Mouse (Mus musculus): ENCODE measurements around the gene Calm1. TPM values are rescaled to one million over a fixed set of nuclear protein-coding genes. Genes with fewer than 3 reads are reported as not detected.
A peak's percentile ranks its signal among the peaks of the same experiment; 100 is the strongest.
"Not testable (repeated sequence)": the region's sequence is repeated elsewhere in the genome, so short reads cannot be mapped to it uniquely, and the experiment has no call there.

Calm1 gene
- polyA plus RNA-seq, 1 experiment from 2014 or later = 699 TPM

- Histone ChIP-seq H3K4me1 (replicated peaks) (no peaks in the 10 kb centered on the region), H3K9me3 (replicated peaks) (no peaks in the 10 kb centered on the region), H3K4me2 (no peak overlapping the region), H3K9ac (no peak overlapping the region), H3K27me3 (no peaks in the 10 kb centered on the region), H3K36me3 (no peaks in the 10 kb centered on the region), H3K4me3 (replicated peaks) (no peak overlapping the region), H3K27ac (no peak overlapping the region)
- WGBS (ENCODE audit: insufficient replicate concordance) = 58% methylated on average over 6 of the region's 6 CpGs
- no peak for DNase-seq
- no peak for ATAC-seq (ENCODE audit: low read depth)
These were observed 20.3 kb upstream of the Calm1 start for GRCm38 (mm10) chr12:100178898-100179440.

DNA sequence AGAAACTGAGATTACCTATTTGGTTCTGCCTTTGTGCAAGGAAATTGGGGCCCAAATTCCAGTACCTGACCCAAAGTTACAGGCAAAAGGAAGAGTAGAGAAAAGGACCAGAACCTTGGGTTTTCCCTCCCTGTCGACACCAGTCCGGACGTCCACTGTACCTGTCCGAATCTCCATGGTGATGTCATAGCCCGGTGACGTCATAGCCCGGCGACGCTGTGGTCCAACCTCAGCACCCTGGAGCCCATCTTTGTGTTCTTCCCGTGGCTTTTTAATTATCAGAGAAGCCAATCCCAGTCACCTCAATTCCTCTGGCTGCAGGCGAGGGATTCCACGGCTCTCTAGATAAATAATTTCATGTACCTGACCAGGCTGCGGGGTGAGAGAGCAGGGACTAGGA lies 18.4 kb upstream of the Calm1 start:
- no peak for DNase-seq
- Histone ChIP-seq H3K27ac (no peak overlapping the region), H3K9me3 (replicated peaks) (no peaks in the 10 kb centered on the region), H3K9ac (no peak overlapping the region), H3K4me1 (replicated peaks) (peaks cover 4% of the 10 kb centered on the region), H3K27me3 (no peaks in the 10 kb centered on the region), H3K4me3 (replicated peaks) (no peak overlapping the region), H3K4me2 (no peak overlapping the region), H3K36me3 (no peaks in the 10 kb centered on the region)
- WGBS (ENCODE audit: insufficient replicate concordance) = 77% methylated on average over 13 of the region's 13 CpGs
- no peak for ATAC-seq (ENCODE audit: low read depth)

DNA sequence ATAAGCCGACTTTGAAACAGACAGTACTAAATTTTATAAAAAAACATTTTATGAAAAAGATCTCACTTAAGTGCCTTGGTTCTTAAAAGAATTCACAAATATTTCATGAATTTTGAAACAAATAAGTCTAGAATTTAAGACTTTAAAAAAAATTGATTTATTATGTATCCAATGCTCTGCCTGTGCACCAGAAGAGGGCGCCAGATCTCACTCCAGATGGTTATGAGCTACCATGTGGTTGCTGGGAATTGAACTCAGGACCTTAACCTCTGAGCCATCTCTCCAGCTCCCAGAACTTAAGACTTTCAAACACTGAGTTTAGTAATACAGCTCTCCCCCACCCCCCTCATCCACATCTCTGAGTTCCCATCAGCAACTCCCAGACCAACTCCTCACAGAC lies 16.6 kb upstream of the Calm1 start:
- Histone ChIP-seq H3K4me3 (replicated peaks) (no peak overlapping the region), H3K4me2 (no peak overlapping the region), H3K9me3 (replicated peaks) (no peaks in the 10 kb centered on the region), H3K27ac (no peak overlapping the region), H3K27me3 (no peaks in the 10 kb centered on the region), H3K9ac (no peak overlapping the region), H3K4me1 (replicated peaks) (peaks cover 12% of the 10 kb centered on the region), H3K36me3 (no peaks in the 10 kb centered on the region)
- WGBS (ENCODE audit: insufficient replicate concordance) = 74% methylated on average over 2 of the region's 2 CpGs
- DNase-seq (no peak), ATAC-seq (ENCODE audit: low read depth) (no peak)

- H3K27ac ChIP-seq = no peak overlapping the region
These were observed 15.3 kb upstream of the Calm1 start for GRCm38 (mm10) chr12:100183970-100184369.

DNA sequence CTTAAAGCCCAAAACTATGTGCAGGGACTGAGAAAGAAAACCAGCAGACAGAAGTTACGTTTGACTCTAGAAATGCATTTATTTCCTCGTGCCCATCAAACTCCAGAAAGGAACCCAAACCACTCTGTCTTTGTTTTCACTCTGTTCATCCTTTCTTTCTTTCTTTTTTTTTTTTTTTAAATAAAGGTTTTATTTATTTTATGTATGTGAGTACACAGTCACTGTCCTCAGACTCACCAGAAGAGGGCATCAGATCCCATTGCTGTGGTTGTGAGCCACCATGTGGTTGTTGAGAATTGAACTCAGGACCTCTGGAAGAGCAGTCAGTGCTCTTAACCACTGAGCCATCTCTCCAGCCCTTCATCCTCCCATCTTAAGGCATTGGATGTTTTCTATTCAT lies 14.3 kb upstream of the Calm1 start:
- not testable (repeated sequence) for H3K36me3 ChIP-seq; H3K27ac ChIP-seq; DNase-seq; H3K9ac ChIP-seq; ATAC-seq (ENCODE audit: low read depth); H3K27me3 ChIP-seq; H3K9me3 ChIP-seq (replicated peaks); H3K4me2 ChIP-seq; H3K4me3 ChIP-seq (replicated peaks)
- WGBS (ENCODE audit: insufficient replicate concordance) = 73% methylated on average over 2 of the region's 2 CpGs
- H3K4me1 ChIP-seq (replicated peaks) = peaks cover 24% of the 10 kb centered on the region

More at GRCm38 (mm10) chr12:100183970-100184369, 15.3 kb upstream of the Calm1 start:
- Histone ChIP-seq H3K27me3 (no peaks in the 10 kb centered on the region), H3K36me3 (no peaks in the 10 kb centered on the region), H3K4me2 (no peak overlapping the region), H3K4me3 (replicated peaks) (no peak overlapping the region), H3K9ac (no peak overlapping the region), H3K9me3 (replicated peaks) (no peaks in the 10 kb centered on the region), H3K4me1 (replicated peaks) (peaks cover 24% of the 10 kb centered on the region)
- DNase-seq (no peak), ATAC-seq (ENCODE audit: low read depth) (no peak)
- 28% methylated on average over 5 of the region's 5 CpGs for WGBS (ENCODE audit: insufficient replicate concordance)

DNA sequence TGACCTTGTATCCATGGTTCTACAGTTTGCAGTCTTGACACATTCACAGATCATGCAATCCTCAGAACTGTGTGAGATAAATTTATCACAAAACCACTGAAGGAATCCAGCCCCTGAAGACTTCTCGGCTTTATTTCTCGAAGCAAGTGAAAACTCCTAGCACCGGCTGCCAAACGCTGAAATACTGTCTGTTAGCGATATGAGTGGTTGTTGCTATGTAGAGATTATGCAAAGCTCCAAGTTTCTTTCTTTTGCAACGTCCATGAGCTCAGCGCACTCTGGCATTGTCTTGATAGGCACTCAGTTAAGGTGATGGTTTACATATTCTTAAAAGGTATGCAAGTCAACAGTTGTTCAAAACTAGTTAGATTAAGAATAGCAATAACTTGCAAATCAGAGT lies 13.3 kb upstream of the Calm1 start:
- no peak overlapping the region for H3K4me3 ChIP-seq (replicated peaks)
- no peak overlapping the region for H3K9ac ChIP-seq
- DNase-seq (no peak), ATAC-seq (ENCODE audit: low read depth) (no peak)
- no peaks in the 10 kb centered on the region for H3K36me3 ChIP-seq
- H3K4me2 ChIP-seq = peak overlapping the region; percentile 98
- no peaks in the 10 kb centered on the region for H3K9me3 ChIP-seq (replicated peaks)
- H3K27ac ChIP-seq = no peak overlapping the region; the same call in 1 of the 2 replicates
- WGBS (ENCODE audit: insufficient replicate concordance) = 31% methylated on average over 7 of the region's 7 CpGs
- no peaks in the 10 kb centered on the region for H3K27me3 ChIP-seq
- H3K4me1 ChIP-seq (replicated peaks) = peaks cover 24% of the 10 kb centered on the region

GRCm38 (mm10) chr12:100186376-100186775 lies 12.9 kb upstream of the Calm1 start:
- Histone ChIP-seq H3K27ac (peak overlapping the region; percentile 89), H3K36me3 (no peaks in the 10 kb centered on the region)

GRCm38 (mm10) chr12:100187013-100187755 lies 12.1 kb upstream of the Calm1 start:
- WGBS (ENCODE audit: insufficient replicate concordance) = under 1% methylated on average over 52 of the region's 52 CpGs
- Histone ChIP-seq H3K36me3 (no peaks in the 10 kb centered on the region), H3K27me3 (no peaks in the 10 kb centered on the region), H3K4me1 (replicated peaks) (peaks cover 34% of the 10 kb centered on the region), H3K4me3 (replicated peaks) (peak overlapping the region; percentile 71), H3K27ac (peak overlapping the region; percentile 89), H3K9me3 (replicated peaks) (no peaks in the 10 kb centered on the region), H3K4me2 (peak overlapping the region; percentile 98), H3K9ac (peak overlapping the region; percentile 79)
- DNase-seq (peak; percentile 98), ATAC-seq (ENCODE audit: low read depth) (peak; percentile 100)

More at GRCm38 (mm10) chr12:100186376-100186775, 12.9 kb upstream of the Calm1 start:
- Histone ChIP-seq H3K9me3 (replicated peaks) (no peaks in the 10 kb centered on the region), H3K4me1 (replicated peaks) (peaks cover 26% of the 10 kb centered on the region), H3K4me2 (peak overlapping the region; percentile 98), H3K9ac (peak overlapping the region; percentile 79), H3K27me3 (no peaks in the 10 kb centered on the region), H3K4me3 (replicated peaks) (peak overlapping the region; percentile 71)
- ATAC-seq (ENCODE audit: low read depth) (no peak), DNase-seq (no peak)
- WGBS (ENCODE audit: insufficient replicate concordance) = 22% methylated on average over 6 of the region's 6 CpGs

DNA sequence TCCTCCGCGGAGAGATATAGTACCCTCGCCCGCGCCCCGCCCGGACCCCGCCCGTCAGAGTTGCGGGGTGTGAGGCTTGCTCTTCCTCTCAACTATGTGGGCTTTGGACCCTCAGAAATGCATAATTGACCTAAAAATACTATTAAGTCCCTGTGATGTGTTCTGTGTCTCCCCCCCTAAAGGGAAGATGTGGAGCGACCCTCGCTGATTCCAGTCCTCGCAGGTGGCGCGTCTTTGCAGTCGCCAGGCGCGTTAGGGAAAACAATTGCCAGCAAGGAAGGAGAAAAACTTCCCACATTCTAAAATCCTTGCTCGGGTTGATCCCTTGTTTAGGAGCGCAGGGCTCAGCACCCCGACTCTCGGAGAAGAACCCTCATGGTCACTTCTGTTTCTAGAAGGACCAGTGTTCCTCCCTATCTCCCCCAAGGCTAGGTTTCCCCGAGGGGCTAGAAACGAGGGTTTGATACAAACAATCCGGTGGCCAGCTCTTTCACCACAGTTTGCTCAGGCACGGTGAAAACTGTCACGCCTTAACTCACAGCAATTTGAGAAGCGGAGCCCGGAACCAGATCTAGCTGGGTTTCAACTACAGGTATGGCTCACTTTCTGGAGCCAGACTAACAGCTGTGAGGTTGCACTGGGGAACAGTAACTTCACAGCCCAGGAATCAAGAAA lies 11.3 kb upstream of the Calm1 start:
- DNase-seq (no peak), ATAC-seq (ENCODE audit: low read depth) (no peak)
- 3% methylated on average over 29 of the region's 29 CpGs for WGBS (ENCODE audit: insufficient replicate concordance)
- Histone ChIP-seq H3K9ac (peak overlapping the region; percentile 78), H3K27ac (peak overlapping the region; percentile 89), H3K36me3 (no peaks in the 10 kb centered on the region), H3K27me3 (no peaks in the 10 kb centered on the region), H3K4me1 (replicated peaks) (peaks cover 36% of the 10 kb centered on the region), H3K4me3 (replicated peaks) (peak overlapping the region; percentile 71), H3K9me3 (replicated peaks) (no peaks in the 10 kb centered on the region), H3K4me2 (peak overlapping the region; percentile 98)

GRCm38 (mm10) chr12:100190802-100191201 lies 8.4 kb upstream of the Calm1 start:
- 66% methylated on average over 6 of the region's 6 CpGs for WGBS (ENCODE audit: insufficient replicate concordance)
- Histone ChIP-seq H3K4me3 (replicated peaks) (no peak overlapping the region), H3K27me3 (no peaks in the 10 kb centered on the region), H3K4me2 (no peak overlapping the region), H3K9me3 (replicated peaks) (no peaks in the 10 kb centered on the region), H3K36me3 (no peaks in the 10 kb centered on the region), H3K4me1 (replicated peaks) (peaks cover 37% of the 10 kb centered on the region), H3K9ac (no peak overlapping the region), H3K27ac (no peak overlapping the region)
- ATAC-seq (ENCODE audit: low read depth) (no peak), DNase-seq (no peak)

- Histone ChIP-seq H3K4me3 (replicated peaks) (no peak overlapping the region), H3K9me3 (replicated peaks) (no peaks in the 10 kb centered on the region), H3K36me3 (no peaks in the 10 kb centered on the region), H3K4me2 (no peak overlapping the region), H3K27me3 (no peaks in the 10 kb centered on the region), H3K4me1 (replicated peaks) (peaks cover 27% of the 10 kb centered on the region), H3K27ac (no peak overlapping the region), H3K9ac (no peak overlapping the region)
- WGBS (ENCODE audit: insufficient replicate concordance) = 65% methylated on average over 1 of the region's 1 CpGs
- ATAC-seq (ENCODE audit: low read depth) = no peak
- no peak for DNase-seq
These were observed 5.1 kb upstream of the Calm1 start for GRCm38 (mm10) chr12:100194181-100194580.
